In genomic region chr14:120240209-120240608, GRCm38 (mm10) we compare ENCODE assay signal across 22 mouse cellular contexts.
"Had no signal": no experiment of that assay in that cellular context is flagged by ENCODE, and none has a peak within 500 bp of the region (broad histone marks: within the 10 kb centered on the region; RNA-seq: fewer than 3 reads in every experiment).

No protein-coding gene starts in this region.

- H3K4me2 ChIP-seq: liver, embryonic 15.5 days; lung, embryonic 15.5 days; midbrain, embryonic 13.5 days; neural tube, embryonic 13.5 days; neural tube, embryonic 15.5 days had no signal

- H3K27ac ChIP-seq: liver, embryonic 15.5 days; lung, embryonic 15.5 days; macrophage; midbrain, embryonic 10.5 days; midbrain, embryonic 13.5 days; neural tube, embryonic 13.5 days; neural tube, embryonic 15.5 days had no signal

- H3K4me3 ChIP-seq: liver, embryonic 15.5 days; lung, embryonic 15.5 days; midbrain, embryonic 10.5 days; midbrain, embryonic 13.5 days; myocyte; neural tube, embryonic 13.5 days; neural tube, embryonic 15.5 days had no signal

- H3K27me3 ChIP-seq: liver, embryonic 15.5 days; lung, embryonic 15.5 days; midbrain, embryonic 13.5 days; neural tube, embryonic 13.5 days; neural tube, embryonic 15.5 days had no signal

- H3K9me3 ChIP-seq: liver, embryonic 15.5 days; lung, embryonic 15.5 days; midbrain, embryonic 10.5 days; midbrain, embryonic 13.5 days; neural tube, embryonic 13.5 days; neural tube, embryonic 15.5 days had no signal

- ATAC-seq: liver, postnatal 0 days; lung, postnatal 0 days; midbrain, embryonic 13.5 days; midbrain, embryonic 16.5 days had no signal

- H3K9ac ChIP-seq: liver, embryonic 15.5 days; liver, postnatal 0 days; lung, embryonic 15.5 days; midbrain, embryonic 13.5 days; neural tube, embryonic 13.5 days; neural tube, embryonic 15.5 days had no signal

- DNase-seq: liver, postnatal 0 days; lung, adult 2 months; lung, postnatal 14 days; lung, postnatal 36 days; retina, postnatal 1 day; right cerebral cortex, adult 18-20 months; right cerebral cortex, postnatal 25 days; right cerebral cortex, postnatal 4 days; spleen, adult 18-20 months; thymus, adult 18-20 months; thymus, postnatal 14 days; thymus, postnatal 36 days had no signal

- H3K4me1 ChIP-seq: liver, embryonic 15.5 days; midbrain, embryonic 13.5 days; neural tube, embryonic 13.5 days; neural tube, embryonic 15.5 days had no signal

- H3K36me3 ChIP-seq: liver, embryonic 15.5 days; lung, embryonic 15.5 days; midbrain, embryonic 10.5 days; midbrain, embryonic 13.5 days; neural tube, embryonic 13.5 days; neural tube, embryonic 15.5 days had no signal
